Mouse (Mus musculus): Measurements from ENCODE around the gene Nav2.

Nav2 gene

DNA sequence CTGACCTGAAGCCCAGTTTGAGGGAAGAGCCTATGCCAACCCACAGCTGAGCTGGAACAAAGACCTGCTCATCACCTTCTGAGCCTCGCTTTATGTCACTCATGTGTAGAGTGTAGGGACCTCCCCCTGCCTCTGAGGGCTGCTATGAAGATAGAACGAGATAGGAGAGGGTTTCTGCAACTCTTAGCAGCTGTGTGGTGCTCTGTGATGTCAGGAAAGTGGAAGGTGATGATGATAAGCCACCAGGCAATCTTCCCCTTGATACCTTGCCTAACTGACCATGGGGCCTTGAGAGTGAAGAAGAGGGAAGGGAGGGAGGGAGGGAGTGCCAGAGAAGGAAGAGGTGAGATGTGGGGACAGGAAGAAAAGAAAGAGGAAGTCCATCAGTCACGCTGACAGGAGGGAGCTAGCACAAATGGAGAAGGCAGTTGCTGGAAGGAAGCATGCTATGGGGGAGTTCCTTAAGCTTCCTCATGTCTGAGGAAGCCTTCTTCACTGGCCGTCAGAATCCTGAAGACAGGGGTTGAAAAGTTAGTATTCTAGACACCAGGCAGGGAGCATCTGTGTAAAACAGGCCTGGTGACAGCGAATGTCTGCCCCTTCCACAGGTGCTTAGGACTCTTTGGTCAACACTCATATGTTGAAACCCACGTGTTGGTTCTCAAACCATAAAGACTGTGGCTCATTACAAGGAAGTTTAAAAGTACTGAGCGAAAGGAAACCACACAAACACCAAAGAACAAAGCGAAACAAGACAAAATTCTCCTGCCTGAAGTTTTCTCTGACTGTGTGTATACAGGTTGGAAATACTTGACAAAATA is at the start of gene Nav2:
TSS of gene Nav2 (plus strand) at position 196 of the 821 bp plus-strand sequence.
- no peak for TF ChIP-seq CTCF (conservative IDR thresholded peaks at IDR 0.05; ENCODE audit: low read length)
- no peak for TF ChIP-seq NANOG (IDR thresholded peaks at IDR 0.05; ENCODE audit: borderline replicate concordance, low read length)
- TF ChIP-seq POU5F1 (IDR thresholded peaks at IDR 0.05; ENCODE audit: borderline replicate concordance, low read length) = no peak
- Histone ChIP-seq H3K9me3 (ENCODE audit: low read length) (peaks cover 13% of the 10 kb centered on the region; the same call in 1 of the 2 replicates), H3K36me3 (ENCODE audit: insufficient read depth, low read length) (no peaks in the 10 kb centered on the region), H3K27me3 (ENCODE audit: insufficient read depth, low read length) (no peaks in the 10 kb centered on the region), H3K4me3 (replicated peaks; ENCODE audit: low read length) (no peak within 1 kb of the TSS), H3K4me1 (replicated peaks; ENCODE audit: low read depth, low read length) (peaks cover 41% of the 10 kb centered on the region)

- Histone ChIP-seq H3K9me3 (ENCODE audit: low read length) (no peaks in the 10 kb centered on the region), H3K36me3 (ENCODE audit: insufficient read depth, low read length) (peaks cover 10% of the 10 kb centered on the region; the same call in 1 of the 2 replicates), H3K27me3 (ENCODE audit: insufficient read depth, low read length) (no peaks in the 10 kb centered on the region), H3K4me1 (replicated peaks; ENCODE audit: low read depth, low read length) (peaks cover 3% of the 10 kb centered on the region; the same call in 1 of the 2 replicates), H3K4me3 (replicated peaks; ENCODE audit: low read length) (no peak overlapping the region)
- TF ChIP-seq NANOG (IDR thresholded peaks at IDR 0.05; ENCODE audit: borderline replicate concordance, low read length) (no peak), POU5F1 (IDR thresholded peaks at IDR 0.05; ENCODE audit: borderline replicate concordance, low read length) (no peak), CTCF (conservative IDR thresholded peaks at IDR 0.05; ENCODE audit: low read length) (no peak)
Measured at GRCm38 (mm10) chr7:48859362-48859761, 49.2 kb upstream of the Nav2 start.

GRCm38 (mm10) chr7:48860948-48861347 is 47.6 kb upstream of the Nav2 start:
- Histone ChIP-seq H3K9me3 (ENCODE audit: low read length) (no peaks in the 10 kb centered on the region), H3K36me3 (ENCODE audit: insufficient read depth, low read length) (peaks cover 23% of the 10 kb centered on the region), H3K4me1 (replicated peaks; ENCODE audit: low read depth, low read length) (peaks cover 3% of the 10 kb centered on the region; the same call in 1 of the 2 replicates), H3K4me3 (replicated peaks; ENCODE audit: low read length) (no peak overlapping the region), H3K27me3 (ENCODE audit: insufficient read depth, low read length) (no peaks in the 10 kb centered on the region)
- TF ChIP-seq CTCF (conservative IDR thresholded peaks at IDR 0.05; ENCODE audit: low read length) (no peak), NANOG (IDR thresholded peaks at IDR 0.05; ENCODE audit: borderline replicate concordance, low read length) (no peak), POU5F1 (IDR thresholded peaks at IDR 0.05; ENCODE audit: borderline replicate concordance, low read length) (no peak)

- H3K4me1 ChIP-seq (replicated peaks; ENCODE audit: low read depth, low read length) = peaks cover 3% of the 10 kb centered on the region; the same call in 1 of the 2 replicates
- TF ChIP-seq POU5F1 (IDR thresholded peaks at IDR 0.05; ENCODE audit: borderline replicate concordance, low read length) (no peak), NANOG (IDR thresholded peaks at IDR 0.05; ENCODE audit: borderline replicate concordance, low read length) (no peak), CTCF (conservative IDR thresholded peaks at IDR 0.05; ENCODE audit: low read length) (no peak)
Measured at GRCm38 (mm10) chr7:48861796-48862195, 46.7 kb upstream of the Nav2 start.

GRCm38 (mm10) chr7:48864199-48864598 is 44.3 kb upstream of the Nav2 start:
- H3K27me3 ChIP-seq (ENCODE audit: insufficient read depth, low read length) = no peaks in the 10 kb centered on the region
- TF ChIP-seq NANOG (IDR thresholded peaks at IDR 0.05; ENCODE audit: borderline replicate concordance, low read length) = no peak
- TF ChIP-seq POU5F1 (IDR thresholded peaks at IDR 0.05; ENCODE audit: borderline replicate concordance, low read length) = no peak
- no peak for TF ChIP-seq CTCF (conservative IDR thresholded peaks at IDR 0.05; ENCODE audit: low read length)
- peaks cover 16% of the 10 kb centered on the region for H3K4me1 ChIP-seq (replicated peaks; ENCODE audit: low read depth, low read length)
- no peak overlapping the region for H3K4me3 ChIP-seq (replicated peaks; ENCODE audit: low read length)
- peaks cover 56% of the 10 kb centered on the region for H3K36me3 ChIP-seq (ENCODE audit: insufficient read depth, low read length)
- no peaks in the 10 kb centered on the region for H3K9me3 ChIP-seq (ENCODE audit: low read length)

More at GRCm38 (mm10) chr7:48861796-48862195, 46.7 kb upstream of the Nav2 start:
- Histone ChIP-seq H3K27me3 (ENCODE audit: insufficient read depth, low read length) (no peaks in the 10 kb centered on the region), H3K36me3 (ENCODE audit: insufficient read depth, low read length) (peaks cover 32% of the 10 kb centered on the region), H3K4me3 (replicated peaks; ENCODE audit: low read length) (no peak overlapping the region), H3K9me3 (ENCODE audit: low read length) (no peaks in the 10 kb centered on the region)

GRCm38 (mm10) chr7:48864671-48865458 is 43.7 kb upstream of the Nav2 start:
- TF ChIP-seq NANOG (IDR thresholded peaks at IDR 0.05; ENCODE audit: borderline replicate concordance, low read length) = no peak
- no peak for TF ChIP-seq CTCF (conservative IDR thresholded peaks at IDR 0.05; ENCODE audit: low read length)
- TF ChIP-seq POU5F1 (IDR thresholded peaks at IDR 0.05; ENCODE audit: borderline replicate concordance, low read length) = no peak
- H3K9me3 ChIP-seq (ENCODE audit: low read length) = no peaks in the 10 kb centered on the region
- peaks cover 16% of the 10 kb centered on the region for H3K4me1 ChIP-seq (replicated peaks; ENCODE audit: low read depth, low read length)
- H3K4me3 ChIP-seq (replicated peaks; ENCODE audit: low read length) = no peak overlapping the region
- no peaks in the 10 kb centered on the region for H3K27me3 ChIP-seq (ENCODE audit: insufficient read depth, low read length)
- H3K36me3 ChIP-seq (ENCODE audit: insufficient read depth, low read length) = peaks cover 62% of the 10 kb centered on the region

DNA sequence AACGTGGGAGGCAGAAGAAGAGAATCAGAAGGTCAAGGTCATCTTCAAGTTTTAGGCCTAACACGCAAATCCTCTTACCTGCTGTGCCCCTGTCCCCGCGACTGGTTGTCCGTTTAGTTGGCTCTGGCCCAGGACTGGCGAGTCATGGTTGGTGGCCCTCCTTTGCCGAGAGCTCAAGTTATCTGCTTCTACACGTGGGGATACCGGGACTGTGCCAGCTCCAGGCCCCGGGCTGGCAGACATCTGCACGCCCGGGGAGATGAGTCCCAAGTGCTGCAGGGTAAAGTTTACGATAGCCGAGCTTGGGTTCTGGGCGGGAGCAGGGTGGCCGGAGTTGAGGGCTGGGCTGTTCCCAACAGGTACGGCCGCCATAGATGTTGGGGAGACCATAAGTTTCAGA is 40.9 kb upstream of the Nav2 start:
- Histone ChIP-seq H3K36me3 (ENCODE audit: insufficient read depth, low read length) (peaks cover 89% of the 10 kb centered on the region), H3K4me1 (replicated peaks; ENCODE audit: low read depth, low read length) (peaks cover 39% of the 10 kb centered on the region), H3K9me3 (ENCODE audit: low read length) (no peaks in the 10 kb centered on the region), H3K4me3 (replicated peaks; ENCODE audit: low read length) (no peak overlapping the region), H3K27me3 (ENCODE audit: insufficient read depth, low read length) (no peaks in the 10 kb centered on the region)
- TF ChIP-seq CTCF (conservative IDR thresholded peaks at IDR 0.05; ENCODE audit: low read length) = no peak
- TF ChIP-seq POU5F1 (IDR thresholded peaks at IDR 0.05; ENCODE audit: borderline replicate concordance, low read length) = no peak
- TF ChIP-seq NANOG (IDR thresholded peaks at IDR 0.05; ENCODE audit: borderline replicate concordance, low read length) = no peak

DNA sequence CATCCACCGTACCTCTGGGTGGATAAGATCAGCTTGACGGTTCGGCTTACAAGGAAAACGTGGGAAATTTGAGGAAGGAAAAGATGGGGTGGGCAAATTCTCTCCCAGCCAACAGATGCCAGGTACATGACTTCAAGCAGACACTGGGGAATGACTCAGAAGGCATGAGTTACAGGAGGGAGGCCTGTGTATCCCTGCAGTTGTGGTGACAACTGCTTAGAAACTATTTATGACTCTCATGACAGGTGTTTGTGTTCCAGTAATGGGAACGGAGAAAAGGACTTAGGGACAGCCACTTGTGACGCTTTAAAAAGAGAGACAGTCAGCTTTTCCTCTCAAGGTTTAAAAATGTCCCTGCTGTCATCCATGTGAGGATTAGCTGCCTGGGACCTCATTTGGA is 38.4 kb upstream of the Nav2 start:
- no peaks in the 10 kb centered on the region for H3K27me3 ChIP-seq (ENCODE audit: insufficient read depth, low read length)
- TF ChIP-seq POU5F1 (IDR thresholded peaks at IDR 0.05; ENCODE audit: borderline replicate concordance, low read length) (no peak), NANOG (IDR thresholded peaks at IDR 0.05; ENCODE audit: borderline replicate concordance, low read length) (no peak), CTCF (conservative IDR thresholded peaks at IDR 0.05; ENCODE audit: low read length) (no peak)
- peaks cover 43% of the 10 kb centered on the region for H3K4me1 ChIP-seq (replicated peaks; ENCODE audit: low read depth, low read length)

More for the DNA sequence above, 38.4 kb upstream of the Nav2 start:
- Histone ChIP-seq H3K36me3 (ENCODE audit: insufficient read depth, low read length) (peaks cover 100% of the 10 kb centered on the region), H3K9me3 (ENCODE audit: low read length) (no peaks in the 10 kb centered on the region), H3K4me3 (replicated peaks; ENCODE audit: low read length) (no peak overlapping the region)

All from E14TG2a.4 (cell line).